Mouse (Mus musculus) CH12.LX (cell line): ENCODE results near the gene Lef1. TPM values are rescaled to one million over a fixed set of nuclear protein-coding genes. Genes with fewer than 3 reads are reported as not detected.

Source experiments
- DNase-seq: peaks from one replicate; pipeline ENCODE4 v3.0.0-alpha.2; 2013; ENCODE audit errors: extremely low read depth
- H3K27ac ChIP-seq: 2 replicates; pipeline ENCODE4 v1.5.1; 2012; ENCODE audit warnings: low read depth, mild to moderate bottlenecking, control low read depth, moderate library complexity; ENCODE audit not compliant: insufficient read depth
- H3K27me3 ChIP-seq: replicated peaks from 2 replicates; pipeline ENCODE3; 2012; ENCODE audit warnings: inconsistent platforms
- H3K36me3 ChIP-seq, 2 experiments: replicated peaks in 1 of 2; 2 replicates each; pipeline versions ENCODE3 to v1.6.1; 2012; ENCODE audit warnings: inconsistent platforms in 1 of 2, low read length in 1 of 2, mild to moderate bottlenecking in 1 of 2, mixed read lengths in 1 of 2, moderate library complexity in 1 of 2; ENCODE audit not compliant: control insufficient read depth in 1 of 2, insufficient read depth in 1 of 2
- H3K4me1 ChIP-seq, 2 experiments: 2 replicates each; pipeline ENCODE4 v1.6.1; 2012; ENCODE audit warnings: inconsistent platforms in 1 of 2, moderate library complexity in 1 of 2; ENCODE audit not compliant: insufficient read depth in 2 of 2, control insufficient read depth in 1 of 2
- H3K4me2 ChIP-seq: 2 replicates; pipeline ENCODE4 v1.6.1; 2012; ENCODE audit warnings: low read depth, mild to moderate bottlenecking, control low read depth; ENCODE audit not compliant: poor library complexity, insufficient read depth, severe bottlenecking
- H3K4me3 ChIP-seq, 3 experiments: fragments of 150-350 bp in 1 of 3; sonication (generic) in 1 of 3; replicated peaks in 1 of 3; 2 replicates each; pipeline versions ENCODE3 to v1.5.1; 2011 to 2012; ENCODE audit warnings: low read depth in 2 of 3, low read length in 2 of 3, mild to moderate bottlenecking in 2 of 3, moderate library complexity in 2 of 3, control low read depth in 1 of 3, improper control_type of control experiment in 1 of 3, inconsistent platforms in 1 of 3, mixed read lengths in 1 of 3; ENCODE audit not compliant: poor library complexity in 1 of 3
- H3K79me2 ChIP-seq: replicated peaks from 2 replicates; pipeline ENCODE4 v1.6.1; 2012; ENCODE audit warnings: mild to moderate bottlenecking, moderate library complexity; ENCODE audit not compliant: control insufficient read depth, poor library complexity, insufficient read depth, severe bottlenecking; ENCODE audit errors: extremely low read depth
- H3K9ac ChIP-seq: 2 replicates; pipeline ENCODE4 v1.6.1; 2012; ENCODE audit warnings: low read depth, mild to moderate bottlenecking, control low read depth, moderate library complexity; ENCODE audit not compliant: insufficient read depth
- H3K9me3 ChIP-seq: replicated peaks from 2 replicates; pipeline ENCODE3; 2012; ENCODE audit warnings: low read length, inconsistent platforms, mixed read lengths
- BHLHE40 ChIP-seq: IDR thresholded peaks from 2 replicates; pipeline ENCODE4 v1.6.1; 2011; ENCODE audit warnings: mild to moderate bottlenecking, low read depth, low read length, improper control_type of control experiment
- CHD1 ChIP-seq: IDR thresholded peaks from 2 replicates; pipeline ENCODE4 v1.6.1; 2012; ENCODE audit warnings: low read depth, low read length, improper control_type of control experiment, inconsistent platforms
- CHD2 ChIP-seq: IDR thresholded peaks from 2 replicates; pipeline ENCODE4 v1.6.1; 2011; ENCODE audit warnings: low read length, improper control_type of control experiment
- CTCF ChIP-seq, 2 experiments: IDR thresholded peaks in 1 of 2; conservative IDR thresholded peaks in 1 of 2; 2 replicates each; pipeline ENCODE4 v1.5.1; 2011 to 2012; ENCODE audit warnings: low read depth in 2 of 2, low read length in 2 of 2, improper control_type of control experiment in 1 of 2, inconsistent platforms in 1 of 2, mild to moderate bottlenecking in 1 of 2, moderate library complexity in 1 of 2
- ELF1 ChIP-seq: IDR thresholded peaks from 2 replicates; pipeline ENCODE4 v1.6.1; 2014; ENCODE audit warnings: low read depth, mild to moderate bottlenecking, inconsistent platforms, low read length, improper control_type of control experiment
- EP300 ChIP-seq: IDR thresholded peaks from 2 replicates; pipeline ENCODE4 v1.6.1; 2011; ENCODE audit warnings: low read length, improper control_type of control experiment
- ETS1 ChIP-seq: conservative IDR thresholded peaks from 2 replicates; pipeline ENCODE4 v1.6.1; 2012; ENCODE audit warnings: low read depth, mild to moderate bottlenecking, inconsistent platforms, low read length, improper control_type of control experiment, moderate library complexity
- GABPA ChIP-seq: IDR thresholded peaks from 2 replicates; pipeline ENCODE4 v1.6.1; 2012; ENCODE audit warnings: low read depth, low read length, improper control_type of control experiment, inconsistent platforms; ENCODE audit not compliant: insufficient replicate concordance
- IRF4 ChIP-seq: IDR thresholded peaks from 2 replicates; pipeline ENCODE4 v1.6.1; 2014; ENCODE audit warnings: low read depth, mild to moderate bottlenecking, inconsistent platforms, low read length, improper control_type of control experiment
- JUN ChIP-seq: IDR thresholded peaks from 2 replicates; pipeline ENCODE4 v1.6.1; 2011; ENCODE audit warnings: low read depth, mild to moderate bottlenecking, low read length, improper control_type of control experiment, moderate library complexity; ENCODE audit not compliant: insufficient read depth
- JUND ChIP-seq: conservative IDR thresholded peaks from 2 replicates; pipeline ENCODE4 v1.6.1; 2011; ENCODE audit warnings: low read depth, low read length, improper control_type of control experiment
- MAFK ChIP-seq: IDR thresholded peaks from 2 replicates; pipeline ENCODE4 v1.6.1; 2011; ENCODE audit warnings: low read length, improper control_type of control experiment; ENCODE audit not compliant: insufficient replicate concordance
- MAX ChIP-seq: IDR thresholded peaks from 2 replicates; pipeline ENCODE4 v1.6.1; 2011; ENCODE audit warnings: low read length, improper control_type of control experiment
- MAZ ChIP-seq: IDR thresholded peaks from 2 replicates; pipeline ENCODE4 v1.6.1; 2012; ENCODE audit warnings: low read depth, mild to moderate bottlenecking, inconsistent platforms, low read length, improper control_type of control experiment, moderate library complexity
- MEF2A ChIP-seq: IDR thresholded peaks from 2 replicates; pipeline ENCODE4 v1.6.1; 2014; ENCODE audit warnings: low read depth, mild to moderate bottlenecking, inconsistent platforms, low read length, improper control_type of control experiment, borderline replicate concordance
- MYC ChIP-seq: IDR thresholded peaks from 2 replicates; pipeline ENCODE4 v1.6.1; 2011; ENCODE audit warnings: low read depth, mild to moderate bottlenecking, improper control_type of control experiment, low read length
- POLR2AphosphoS2 ChIP-seq: IDR thresholded peaks from 2 replicates; pipeline ENCODE4 v1.6.1; 2011; ENCODE audit warnings: low read depth, low read length, improper control_type of control experiment
- RCOR1 ChIP-seq: conservative IDR thresholded peaks from 2 replicates; pipeline ENCODE4 v1.6.1; 2012; ENCODE audit warnings: low read depth, mild to moderate bottlenecking, inconsistent platforms, low read length, improper control_type of control experiment
- TCF12 ChIP-seq: IDR thresholded peaks from 2 replicates; pipeline ENCODE4 v1.6.1; 2014; ENCODE audit warnings: low read depth, mild to moderate bottlenecking, inconsistent platforms, low read length, improper control_type of control experiment
- USF1 ChIP-seq: IDR thresholded peaks from 2 replicates; pipeline ENCODE4 v1.6.1; 2014; ENCODE audit warnings: low read depth, mild to moderate bottlenecking, inconsistent platforms, low read length, improper control_type of control experiment
- ZC3H11A ChIP-seq: IDR thresholded peaks from 2 replicates; pipeline ENCODE4 v1.6.1; 2012; ENCODE audit warnings: low read depth, mild to moderate bottlenecking, inconsistent platforms, low read length, improper control_type of control experiment
- ZNF384 ChIP-seq: IDR thresholded peaks from 2 replicates; pipeline ENCODE4 v1.6.1; 2012; ENCODE audit warnings: low read depth, low read length, improper control_type of control experiment, inconsistent platforms
- dilution Hi-C: fragments of 300-500 bp; cut with MboI; formaldehyde crosslinking; loops from 2 replicates; pipeline ENCODE4 v1.14.3; 2020; ENCODE audit warnings: low sequenced_read_pairs; ENCODE audit not compliant: extremely low pct_unique_long_range_greater_than_20kb, extremely low pct_ligation_motif_present
- in situ Hi-C: fragments of 300-500 bp; cut with MboI; formaldehyde crosslinking; loops from 3 replicates; pipeline ENCODE4 v1.14.3; 2019; ENCODE audit warnings: low sequenced_read_pairs, low pct_ligation_motif_present, low pct_unique_long_range_greater_than_20kb, mixed read lengths
- polyA plus RNA-seq: library from polyadenylated mRNA; unstranded; fragments of >175 nt; gene quantifications from 2 replicates; pipeline ENCODE4 v1.2.1, GENCODE M21; 2012; ENCODE audit warnings: low read depth; ENCODE audit not compliant: insufficient read length
- total RNA-seq, 2 experiments: library from RNA; depleted of rRNA; stranded (reverse); fragments of 300-350 nt in 1 of 2; fragments of >200 nt in 1 of 2; gene quantifications; 2 replicates each; pipeline ENCODE4 v1.2.3; 2012 to 2014

Gene Lef1
- total and polyA plus RNA-seq, 3 experiments: 1.8 to 14.5 (median 4.4) TPM

DNA sequence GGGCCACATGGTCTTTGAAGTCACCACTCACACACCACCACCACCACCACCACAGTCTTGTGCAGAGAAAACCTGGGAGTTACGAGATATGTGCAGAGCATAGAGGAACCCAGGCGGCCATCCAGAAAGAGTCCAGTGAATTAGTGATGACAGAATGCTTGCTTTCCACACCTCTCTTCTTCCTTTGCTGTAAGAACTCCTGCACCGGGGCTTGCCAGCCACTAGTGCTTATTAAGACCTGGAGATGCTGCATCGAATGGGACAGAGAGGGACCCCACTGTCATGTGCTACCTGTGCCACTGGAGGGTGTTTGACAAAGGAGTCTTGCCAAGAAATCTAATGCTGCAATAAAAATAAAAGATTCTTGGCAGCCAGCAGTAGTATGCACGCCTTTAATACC is 97.6 kb downstream of the Lef1 start:
- peak; percentile 14 for DNase-seq
- H3K79me2 ChIP-seq: no peaks in the 10 kb centered on the region
- H3K27ac ChIP-seq: peak overlapping the region; percentile 20
- TF ChIP-seq POLR2AphosphoS2 (no peak), CTCF (conservative IDR thresholded peaks at IDR 0.05 in 1 of 2, IDR thresholded peaks at IDR 0.05 in 1 of 2; ENCODE audit: low read depth in 2 of 2, low read length in 2 of 2) (peak in 1 of 2 experiments; percentile 14; a peak in 1 of 4 replicates)
- H3K9ac ChIP-seq: no peak overlapping the region
- in situ Hi-C loops (no loop called here), dilution Hi-C loops (no loop called here)
- H3K9me3 ChIP-seq: peaks cover 2% of the 10 kb centered on the region
- H3K36me3 ChIP-seq: peaks cover 3 to 21% of the 10 kb centered on the region in 2 experiments
- peak overlapping the region; percentile 73; the same call in 1 of the 2 replicates for H3K4me2 ChIP-seq
- peaks cover 27% of the 10 kb centered on the region for H3K27me3 ChIP-seq
- no peak overlapping the region for H3K4me3 ChIP-seq
- H3K4me1 ChIP-seq: peaks cover 5 to 15% of the 10 kb centered on the region in 2 experiments; a peak in 3 of 4 replicates

DNA sequence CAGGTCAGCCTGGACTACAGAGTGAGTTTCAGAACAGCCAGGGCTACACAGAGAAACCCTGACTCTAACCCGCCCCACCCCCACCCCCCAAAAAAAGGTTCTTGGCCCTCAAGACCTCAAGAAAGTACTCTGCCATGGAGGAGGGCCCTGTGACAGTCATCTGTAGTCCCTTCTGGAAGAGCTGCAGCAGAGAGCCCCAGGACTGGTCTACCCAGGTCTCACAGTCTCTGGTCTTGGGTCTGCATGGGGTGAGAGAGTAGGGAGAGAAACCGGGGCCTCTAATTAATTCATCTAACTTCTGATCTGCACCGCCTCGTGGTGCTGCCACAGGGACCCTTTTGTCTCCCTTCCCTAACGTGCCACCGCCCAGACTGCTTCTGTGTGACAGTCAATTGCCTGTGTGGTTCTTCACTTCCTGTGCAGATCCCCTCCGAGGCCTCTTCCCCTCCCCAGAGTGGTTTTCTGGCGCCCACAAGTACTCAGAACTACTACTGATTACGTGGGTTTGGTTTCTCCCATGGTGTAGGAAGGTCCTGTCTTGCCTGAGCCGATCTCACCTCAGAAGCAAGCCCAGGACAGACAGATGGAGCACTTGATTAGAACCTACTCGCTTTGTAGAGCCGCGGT is 98.1 kb downstream of the Lef1 start:
- Histone ChIP-seq H3K27me3 (peaks cover 32% of the 10 kb centered on the region), H3K4me3 (no peak overlapping the region), H3K9me3 (peaks cover 2% of the 10 kb centered on the region), H3K4me1 (peaks cover 5 to 15% of the 10 kb centered on the region in 2 experiments; a peak in 3 of 4 replicates), H3K27ac (peak overlapping the region; percentile 9; the same call in 1 of the 2 replicates), H3K36me3 (peaks cover 3 to 21% of the 10 kb centered on the region in 2 experiments), H3K4me2 (peak overlapping the region; percentile 73), H3K79me2 (no peaks in the 10 kb centered on the region), H3K9ac (no peak overlapping the region)
- in situ Hi-C loops (no loop called here), dilution Hi-C loops (no loop called here)
- DNase-seq: peak; percentile 89
- TF ChIP-seq MAZ (peak; percentile 76), EP300 (peak; percentile 78), MAFK (peak; percentile 95), CHD1 (no peak), USF1 (no peak), JUN (no peak), JUND (0 out of 2 replicates have a peak, but pooled peaks have one; percentile 10), MYC (peak; percentile 79), CHD2 (peak; percentile 57; the same call in 1 of the 2 replicates), ZNF384 (0 out of 2 replicates have a peak, but pooled peaks have one; percentile 9), MEF2A (peak; percentile 83), RCOR1 (peak; percentile 85), GABPA (no peak), ETS1 (peak; percentile 81), BHLHE40 (peak; percentile 91), ELF1 (peak; percentile 67), IRF4 (peak; percentile 94), MAX (peak; percentile 74), TCF12 (peak; percentile 82), ZC3H11A (no peak)
- TF ChIP-seq, all 38 proteins: peak for 15
